Mouse (Mus musculus): ENCODE measurements around the gene Spdef.

The Spdef gene

GRCm38 (mm10) chr17:27728770-27729169, at the start of gene Spdef:
Gene Spdef (minus strand): TSS chr17:27728955.
- no peak for DNase-seq (ENCODE audit: extremely low read depth, insufficient read length, low spot score)

- DNase-seq (ENCODE audit: extremely low read depth, insufficient read length, low spot score) = no peak
These were observed 49.1 kb upstream of the Spdef start for GRCm38 (mm10) chr17:27777823-27778222.

- no peak for DNase-seq (ENCODE audit: extremely low read depth, insufficient read length, low spot score)
These were observed 45.4 kb upstream of the Spdef start for GRCm38 (mm10) chr17:27774198-27774597.

GRCm38 (mm10) chr17:27771616-27772015, 42.9 kb upstream of the Spdef start:
- DNase-seq (ENCODE audit: extremely low read depth, insufficient read length, low spot score) = no peak

GRCm38 (mm10) chr17:27768817-27769542, 40.2 kb upstream of the Spdef start:
- peak; percentile 44 for DNase-seq (ENCODE audit: extremely low read depth, insufficient read length, low spot score)

- peak; percentile 57 for DNase-seq (ENCODE audit: extremely low read depth, insufficient read length, low spot score)
These were observed 38.8 kb upstream of the Spdef start for GRCm38 (mm10) chr17:27767543-27767942.

- DNase-seq (ENCODE audit: extremely low read depth, insufficient read length, low spot score) = no peak
These were observed 38.4 kb upstream of the Spdef start for GRCm38 (mm10) chr17:27767120-27767519.

GRCm38 (mm10) chr17:27765066-27765465, 36.3 kb upstream of the Spdef start:
- peak; percentile 73 for DNase-seq (ENCODE audit: extremely low read depth, insufficient read length, low spot score)

- DNase-seq (ENCODE audit: extremely low read depth, insufficient read length, low spot score) = no peak
These were observed 35.7 kb upstream of the Spdef start for GRCm38 (mm10) chr17:27764453-27764852.

GRCm38 (mm10) chr17:27762884-27763283, 34.1 kb upstream of the Spdef start:
- no peak for DNase-seq (ENCODE audit: extremely low read depth, insufficient read length, low spot score)

- DNase-seq (ENCODE audit: extremely low read depth, insufficient read length, low spot score) = no peak
These were observed 33.0 kb upstream of the Spdef start for GRCm38 (mm10) chr17:27761639-27762336.

GRCm38 (mm10) chr17:27760169-27760568, 31.4 kb upstream of the Spdef start:
- DNase-seq (ENCODE audit: extremely low read depth, insufficient read length, low spot score) = no peak

GRCm38 (mm10) chr17:27751314-27752202, 22.8 kb upstream of the Spdef start:
- DNase-seq (ENCODE audit: extremely low read depth, insufficient read length, low spot score) = no peak

- no peak for DNase-seq (ENCODE audit: extremely low read depth, insufficient read length, low spot score)
These were observed 21.7 kb upstream of the Spdef start for GRCm38 (mm10) chr17:27750451-27750942.

- no peak for DNase-seq (ENCODE audit: extremely low read depth, insufficient read length, low spot score)
These were observed 19.4 kb upstream of the Spdef start for GRCm38 (mm10) chr17:27748123-27748522.

GRCm38 (mm10) chr17:27746446-27746845, 17.7 kb upstream of the Spdef start:
- DNase-seq (ENCODE audit: extremely low read depth, insufficient read length, low spot score) = no peak

GRCm38 (mm10) chr17:27740961-27741360, 12.2 kb upstream of the Spdef start:
- DNase-seq (ENCODE audit: extremely low read depth, insufficient read length, low spot score) = no peak

- DNase-seq (ENCODE audit: extremely low read depth, insufficient read length, low spot score) = no peak
These were observed 5.8 kb upstream of the Spdef start for GRCm38 (mm10) chr17:27734344-27735073.

- no peak for DNase-seq (ENCODE audit: extremely low read depth, insufficient read length, low spot score)
These were observed 3.9 kb upstream of the Spdef start for GRCm38 (mm10) chr17:27732694-27733093.

- no peak for DNase-seq (ENCODE audit: extremely low read depth, insufficient read length, low spot score)
These were observed 3.4 kb upstream of the Spdef start for GRCm38 (mm10) chr17:27732152-27732551.
